Mouse (Mus musculus): ENCODE results near the gene Padi3.

DNA sequence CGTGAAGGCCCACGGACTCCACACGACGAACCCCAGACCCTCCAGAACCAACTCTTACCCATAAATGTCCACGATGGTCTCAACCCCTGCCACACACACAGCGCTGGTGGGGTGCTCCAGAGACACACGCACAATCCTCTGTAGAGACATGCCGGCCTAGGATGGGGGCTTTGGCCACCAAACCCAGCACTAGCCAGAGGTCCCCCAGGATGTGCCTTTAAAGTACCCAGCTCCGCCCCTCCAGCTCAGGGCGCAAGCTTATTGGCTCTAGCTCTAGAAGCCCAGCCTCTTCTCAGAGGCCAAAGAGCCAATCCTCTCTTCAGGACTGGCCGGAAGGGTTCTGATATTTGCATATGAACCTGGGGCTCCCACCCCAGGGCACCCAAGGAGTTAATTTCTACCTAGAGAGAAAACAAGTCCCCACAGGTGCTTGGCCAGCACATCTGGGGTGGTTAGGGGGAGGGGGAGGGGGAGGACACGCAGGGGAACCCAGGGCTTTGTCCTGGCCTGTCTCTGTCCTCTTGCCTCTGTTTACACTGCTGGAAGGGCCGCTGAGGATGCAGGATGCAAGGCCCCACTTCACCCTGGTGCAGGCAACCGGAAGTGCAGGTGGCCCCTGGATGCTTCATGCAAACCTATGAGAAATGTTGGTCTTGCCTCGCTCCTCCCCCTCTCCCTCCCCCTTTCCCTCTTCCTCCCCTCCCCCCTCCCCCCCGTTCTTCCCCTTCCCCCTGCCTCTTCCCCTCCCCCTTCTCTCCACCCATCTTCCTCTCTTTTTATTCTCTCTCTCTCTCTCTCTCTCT lies at the start of gene Padi3:
- TF ChIP-seq POLR2A (IDR thresholded peaks at IDR 0.05; ENCODE audit: borderline replicate concordance, low read depth, low read length): no peak
- TF ChIP-seq CTCF (IDR thresholded peaks at IDR 0.05; ENCODE audit: low read depth, low read length): no peak
